Mouse (Mus musculus) CH12.LX (cell line): ENCODE measurements around the gene Slc25a19. TPM values are rescaled to one million over a fixed set of nuclear protein-coding genes. Genes with fewer than 3 reads are reported as not detected.

Source experiments
- DNase-seq: peaks from one replicate; pipeline ENCODE4 v3.0.0-alpha.2; 2013; ENCODE audit errors: extremely low read depth
- H3K27ac ChIP-seq: 2 replicates; pipeline ENCODE4 v1.5.1; 2012; ENCODE audit warnings: low read depth, mild to moderate bottlenecking, control low read depth, moderate library complexity; ENCODE audit not compliant: insufficient read depth
- H3K27me3 ChIP-seq: replicated peaks from 2 replicates; pipeline ENCODE3; 2012; ENCODE audit warnings: inconsistent platforms
- H3K36me3 ChIP-seq, 2 experiments: replicated peaks in 1 of 2; 2 replicates each; pipeline versions ENCODE3 to v1.6.1; 2012; ENCODE audit warnings: inconsistent platforms in 1 of 2, low read length in 1 of 2, mild to moderate bottlenecking in 1 of 2, mixed read lengths in 1 of 2, moderate library complexity in 1 of 2; ENCODE audit not compliant: control insufficient read depth in 1 of 2, insufficient read depth in 1 of 2
- H3K4me1 ChIP-seq, 2 experiments: 2 replicates each; pipeline ENCODE4 v1.6.1; 2012; ENCODE audit warnings: inconsistent platforms in 1 of 2, moderate library complexity in 1 of 2; ENCODE audit not compliant: insufficient read depth in 2 of 2, control insufficient read depth in 1 of 2
- H3K4me2 ChIP-seq: 2 replicates; pipeline ENCODE4 v1.6.1; 2012; ENCODE audit warnings: low read depth, mild to moderate bottlenecking, control low read depth; ENCODE audit not compliant: poor library complexity, insufficient read depth, severe bottlenecking
- H3K4me3 ChIP-seq, 3 experiments: fragments of 150-350 bp in 1 of 3; sonication (generic) in 1 of 3; replicated peaks in 1 of 3; 2 replicates each; pipeline versions ENCODE3 to v1.5.1; 2011 to 2012; ENCODE audit warnings: low read depth in 2 of 3, low read length in 2 of 3, mild to moderate bottlenecking in 2 of 3, moderate library complexity in 2 of 3, control low read depth in 1 of 3, improper control_type of control experiment in 1 of 3, inconsistent platforms in 1 of 3, mixed read lengths in 1 of 3; ENCODE audit not compliant: poor library complexity in 1 of 3
- H3K79me2 ChIP-seq: replicated peaks from 2 replicates; pipeline ENCODE4 v1.6.1; 2012; ENCODE audit warnings: mild to moderate bottlenecking, moderate library complexity; ENCODE audit not compliant: control insufficient read depth, poor library complexity, insufficient read depth, severe bottlenecking; ENCODE audit errors: extremely low read depth
- H3K9ac ChIP-seq: 2 replicates; pipeline ENCODE4 v1.6.1; 2012; ENCODE audit warnings: low read depth, mild to moderate bottlenecking, control low read depth, moderate library complexity; ENCODE audit not compliant: insufficient read depth
- H3K9me3 ChIP-seq: replicated peaks from 2 replicates; pipeline ENCODE3; 2012; ENCODE audit warnings: low read length, inconsistent platforms, mixed read lengths
- BHLHE40 ChIP-seq: IDR thresholded peaks from 2 replicates; pipeline ENCODE4 v1.6.1; 2011; ENCODE audit warnings: mild to moderate bottlenecking, low read depth, low read length, improper control_type of control experiment
- CHD1 ChIP-seq: IDR thresholded peaks from 2 replicates; pipeline ENCODE4 v1.6.1; 2012; ENCODE audit warnings: low read depth, low read length, improper control_type of control experiment, inconsistent platforms
- CHD2 ChIP-seq: IDR thresholded peaks from 2 replicates; pipeline ENCODE4 v1.6.1; 2011; ENCODE audit warnings: low read length, improper control_type of control experiment
- CTCF ChIP-seq, 2 experiments: IDR thresholded peaks in 1 of 2; conservative IDR thresholded peaks in 1 of 2; 2 replicates each; pipeline ENCODE4 v1.5.1; 2011 to 2012; ENCODE audit warnings: low read depth in 2 of 2, low read length in 2 of 2, improper control_type of control experiment in 1 of 2, inconsistent platforms in 1 of 2, mild to moderate bottlenecking in 1 of 2, moderate library complexity in 1 of 2
- E2F4 ChIP-seq: IDR thresholded peaks from 2 replicates; pipeline ENCODE4 v1.6.1; 2011; ENCODE audit warnings: low read depth, low read length, improper control_type of control experiment; ENCODE audit not compliant: insufficient replicate concordance
- ELF1 ChIP-seq: IDR thresholded peaks from 2 replicates; pipeline ENCODE4 v1.6.1; 2014; ENCODE audit warnings: low read depth, mild to moderate bottlenecking, inconsistent platforms, low read length, improper control_type of control experiment
- EP300 ChIP-seq: IDR thresholded peaks from 2 replicates; pipeline ENCODE4 v1.6.1; 2011; ENCODE audit warnings: low read length, improper control_type of control experiment
- ETS1 ChIP-seq: conservative IDR thresholded peaks from 2 replicates; pipeline ENCODE4 v1.6.1; 2012; ENCODE audit warnings: low read depth, mild to moderate bottlenecking, inconsistent platforms, low read length, improper control_type of control experiment, moderate library complexity
- GABPA ChIP-seq: IDR thresholded peaks from 2 replicates; pipeline ENCODE4 v1.6.1; 2012; ENCODE audit warnings: low read depth, low read length, improper control_type of control experiment, inconsistent platforms; ENCODE audit not compliant: insufficient replicate concordance
- HCFC1 ChIP-seq: IDR thresholded peaks from 2 replicates; pipeline ENCODE4 v1.6.1; 2012; ENCODE audit warnings: low read depth, mild to moderate bottlenecking, inconsistent platforms, low read length, improper control_type of control experiment
- IRF4 ChIP-seq: IDR thresholded peaks from 2 replicates; pipeline ENCODE4 v1.6.1; 2014; ENCODE audit warnings: low read depth, mild to moderate bottlenecking, inconsistent platforms, low read length, improper control_type of control experiment
- JUN ChIP-seq: IDR thresholded peaks from 2 replicates; pipeline ENCODE4 v1.6.1; 2011; ENCODE audit warnings: low read depth, mild to moderate bottlenecking, low read length, improper control_type of control experiment, moderate library complexity; ENCODE audit not compliant: insufficient read depth
- JUND ChIP-seq: conservative IDR thresholded peaks from 2 replicates; pipeline ENCODE4 v1.6.1; 2011; ENCODE audit warnings: low read depth, low read length, improper control_type of control experiment
- KAT2A ChIP-seq: IDR thresholded peaks from 2 replicates; pipeline ENCODE4 v1.6.1; 2012; ENCODE audit warnings: low read length, improper control_type of control experiment, inconsistent platforms; ENCODE audit not compliant: insufficient replicate concordance
- MAFK ChIP-seq: IDR thresholded peaks from 2 replicates; pipeline ENCODE4 v1.6.1; 2011; ENCODE audit warnings: low read length, improper control_type of control experiment; ENCODE audit not compliant: insufficient replicate concordance
- MAX ChIP-seq: IDR thresholded peaks from 2 replicates; pipeline ENCODE4 v1.6.1; 2011; ENCODE audit warnings: low read length, improper control_type of control experiment
- MAZ ChIP-seq: IDR thresholded peaks from 2 replicates; pipeline ENCODE4 v1.6.1; 2012; ENCODE audit warnings: low read depth, mild to moderate bottlenecking, inconsistent platforms, low read length, improper control_type of control experiment, moderate library complexity
- MEF2A ChIP-seq: IDR thresholded peaks from 2 replicates; pipeline ENCODE4 v1.6.1; 2014; ENCODE audit warnings: low read depth, mild to moderate bottlenecking, inconsistent platforms, low read length, improper control_type of control experiment, borderline replicate concordance
- MXI1 ChIP-seq: IDR thresholded peaks from 2 replicates; pipeline ENCODE4 v1.6.1; 2011; ENCODE audit warnings: mild to moderate bottlenecking, low read depth, low read length, improper control_type of control experiment
- MYC ChIP-seq: IDR thresholded peaks from 2 replicates; pipeline ENCODE4 v1.6.1; 2011; ENCODE audit warnings: low read depth, mild to moderate bottlenecking, improper control_type of control experiment, low read length
- NELFE ChIP-seq: IDR thresholded peaks from 2 replicates; pipeline ENCODE4 v1.6.1; 2011; ENCODE audit warnings: low read depth, low read length, improper control_type of control experiment
- NRF1 ChIP-seq: IDR thresholded peaks from 2 replicates; pipeline ENCODE4 v1.6.1; 2014; ENCODE audit warnings: low read depth, mild to moderate bottlenecking, inconsistent platforms, low read length, improper control_type of control experiment, moderate library complexity
- PAX5 ChIP-seq: IDR thresholded peaks from 2 replicates; pipeline ENCODE4 v1.6.1; 2012; ENCODE audit warnings: low read length, inconsistent platforms, mixed read lengths
- POLR2A ChIP-seq: IDR thresholded peaks from 2 replicates; pipeline ENCODE4 v1.6.1; 2011; ENCODE audit warnings: low read depth, mild to moderate bottlenecking, improper control_type of control experiment, low read length
- POLR2AphosphoS2 ChIP-seq: IDR thresholded peaks from 2 replicates; pipeline ENCODE4 v1.6.1; 2011; ENCODE audit warnings: low read depth, low read length, improper control_type of control experiment
- RAD21 ChIP-seq: IDR thresholded peaks from 2 replicates; pipeline ENCODE4 v1.6.1; 2011; ENCODE audit warnings: low read depth, mild to moderate bottlenecking, low read length, improper control_type of control experiment, moderate library complexity
- RCOR1 ChIP-seq: conservative IDR thresholded peaks from 2 replicates; pipeline ENCODE4 v1.6.1; 2012; ENCODE audit warnings: low read depth, mild to moderate bottlenecking, inconsistent platforms, low read length, improper control_type of control experiment
- SIN3A ChIP-seq: IDR thresholded peaks from 2 replicates; pipeline ENCODE4 v1.6.1; 2012; ENCODE audit warnings: low read length, improper control_type of control experiment, inconsistent platforms
- SMC3 ChIP-seq: IDR thresholded peaks from 2 replicates; pipeline ENCODE4 v1.6.1; 2011; ENCODE audit warnings: low read depth, low read length, improper control_type of control experiment
- TBP ChIP-seq: conservative IDR thresholded peaks from 2 replicates; pipeline ENCODE4 v1.6.1; 2011; ENCODE audit warnings: low read depth, low read length, improper control_type of control experiment
- TCF12 ChIP-seq: IDR thresholded peaks from 2 replicates; pipeline ENCODE4 v1.6.1; 2014; ENCODE audit warnings: low read depth, mild to moderate bottlenecking, inconsistent platforms, low read length, improper control_type of control experiment
- UBTF ChIP-seq: IDR thresholded peaks from 2 replicates; pipeline ENCODE4 v1.6.1; 2012; ENCODE audit warnings: low read depth, mild to moderate bottlenecking, inconsistent platforms, low read length, improper control_type of control experiment, moderate library complexity
- USF1 ChIP-seq: IDR thresholded peaks from 2 replicates; pipeline ENCODE4 v1.6.1; 2014; ENCODE audit warnings: low read depth, mild to moderate bottlenecking, inconsistent platforms, low read length, improper control_type of control experiment
- USF2 ChIP-seq: conservative IDR thresholded peaks from 2 replicates; pipeline ENCODE4 v1.6.1; 2011; ENCODE audit warnings: low read depth, low read length, improper control_type of control experiment
- ZC3H11A ChIP-seq: IDR thresholded peaks from 2 replicates; pipeline ENCODE4 v1.6.1; 2012; ENCODE audit warnings: low read depth, mild to moderate bottlenecking, inconsistent platforms, low read length, improper control_type of control experiment
- ZKSCAN1 ChIP-seq: IDR thresholded peaks from 2 replicates; pipeline ENCODE4 v1.6.1; 2012; ENCODE audit warnings: low read depth, inconsistent platforms, low read length, improper control_type of control experiment, borderline replicate concordance
- ZMIZ1 ChIP-seq: IDR thresholded peaks from 2 replicates; pipeline ENCODE4 v1.6.1; 2012; ENCODE audit warnings: low read depth, mild to moderate bottlenecking, inconsistent platforms, low read length, improper control_type of control experiment
- ZNF384 ChIP-seq: IDR thresholded peaks from 2 replicates; pipeline ENCODE4 v1.6.1; 2012; ENCODE audit warnings: low read depth, low read length, improper control_type of control experiment, inconsistent platforms
- dilution Hi-C: fragments of 300-500 bp; cut with MboI; formaldehyde crosslinking; loops from 2 replicates; pipeline ENCODE4 v1.14.3; 2020; ENCODE audit warnings: low sequenced_read_pairs; ENCODE audit not compliant: extremely low pct_unique_long_range_greater_than_20kb, extremely low pct_ligation_motif_present
- in situ Hi-C: fragments of 300-500 bp; cut with MboI; formaldehyde crosslinking; loops from 3 replicates; pipeline ENCODE4 v1.14.3; 2019; ENCODE audit warnings: low sequenced_read_pairs, low pct_ligation_motif_present, low pct_unique_long_range_greater_than_20kb, mixed read lengths
- polyA plus RNA-seq: library from polyadenylated mRNA; unstranded; fragments of >175 nt; gene quantifications from 2 replicates; pipeline ENCODE4 v1.2.1, GENCODE M21; 2012; ENCODE audit warnings: low read depth; ENCODE audit not compliant: insufficient read length
- total RNA-seq, 2 experiments: library from RNA; depleted of rRNA; stranded (reverse); fragments of 300-350 nt in 1 of 2; fragments of >200 nt in 1 of 2; gene quantifications; 2 replicates each; pipeline ENCODE4 v1.2.3; 2012 to 2014

The Slc25a19 gene
- total and polyA plus RNA-seq, 3 experiments, result 277 to 398 (median 278) TPM

DNA sequence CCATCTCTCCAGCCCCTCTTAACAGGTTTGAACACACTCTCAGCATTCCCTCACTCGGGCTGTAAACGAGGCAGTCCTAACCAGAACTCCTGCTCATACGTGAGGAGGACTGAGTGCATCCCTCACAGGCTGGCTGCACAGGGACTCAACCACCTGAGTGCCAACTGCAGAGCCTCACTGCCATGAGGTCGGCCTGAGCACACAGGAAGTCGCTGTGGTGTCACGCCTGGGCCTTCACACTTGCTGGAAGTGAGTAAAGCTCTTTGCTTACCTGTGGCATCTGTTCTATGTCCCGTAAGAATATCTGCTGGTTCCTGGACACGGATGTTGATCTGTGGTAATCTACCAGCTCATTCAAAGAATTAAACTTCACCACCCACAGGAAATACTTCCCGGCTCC is 18.3 kb upstream of the Slc25a19 start:
- H3K4me3 ChIP-seq, result peak overlapping the region in 2 of 3 experiments; percentile 16 to 17
- no peaks in the 10 kb centered on the region for H3K27me3 ChIP-seq
- H3K27ac ChIP-seq, result peak overlapping the region; percentile 87
- peaks cover 55 to 60% of the 10 kb centered on the region in 2 experiments for H3K36me3 ChIP-seq
- H3K4me2 ChIP-seq, result no peak overlapping the region
- no peak overlapping the region for H3K9ac ChIP-seq
- no peak for DNase-seq
- TF ChIP-seq CTCF (conservative IDR thresholded peaks at IDR 0.05 in 1 of 2, IDR thresholded peaks at IDR 0.05 in 1 of 2; ENCODE audit: low read depth in 2 of 2, low read length in 2 of 2), result no peak
- no peak for TF ChIP-seq UBTF
- no peak for TF ChIP-seq USF2
- TF ChIP-seq MAZ, result no peak
- TF ChIP-seq ETS1, result no peak
- TF ChIP-seq ELF1, result no peak
- TF ChIP-seq IRF4, result 0 out of 2 replicates have a peak, but pooled peaks have one; percentile 5
- no peak for TF ChIP-seq USF1
- no peak for TF ChIP-seq HCFC1
- TF ChIP-seq EP300, result no peak
- no peak for TF ChIP-seq TBP
- peak; percentile 71 for TF ChIP-seq MAX
- no peak for TF ChIP-seq KAT2A
- no peak for TF ChIP-seq MEF2A
- TF ChIP-seq SIN3A, result 0 out of 2 replicates have a peak, but pooled peaks have one; percentile 18
- no peak for TF ChIP-seq RAD21
- no peak for TF ChIP-seq NRF1
- no peak for TF ChIP-seq SMC3
- 0 out of 2 replicates have a peak, but pooled peaks have one; percentile 16 for TF ChIP-seq NELFE
- TF ChIP-seq ZMIZ1, result no peak
- no peak for TF ChIP-seq ZKSCAN1
- TF ChIP-seq JUN, result no peak
- peak; percentile 17; the same call in 1 of the 2 replicates for TF ChIP-seq TCF12
- 0 out of 2 replicates have a peak, but pooled peaks have one; percentile 44 for TF ChIP-seq MYC
- no peak for TF ChIP-seq MAFK
- no peak for TF ChIP-seq E2F4
- no peak for TF ChIP-seq PAX5
- TF ChIP-seq MXI1, result no peak
- TF ChIP-seq JUND, result no peak
- no peak for TF ChIP-seq BHLHE40
- no peak for TF ChIP-seq GABPA
- no peak for TF ChIP-seq CHD1
- TF ChIP-seq POLR2AphosphoS2, result no peak
- TF ChIP-seq RCOR1, result no peak
- TF ChIP-seq ZNF384, result no peak; the same call in 1 of the 2 replicates
- TF ChIP-seq CHD2, result no peak
- no peak for TF ChIP-seq ZC3H11A
- TF ChIP-seq POLR2A, result no peak
- dilution Hi-C loops (no loop called here), in situ Hi-C loops (loop anchor here (25.0 kb wide), 1 partner anchor 766 kb away; the partner anchor contains the start of gene Rnf157)
- peaks cover 41 to 96% of the 10 kb centered on the region in 2 experiments for H3K4me1 ChIP-seq
- no peaks in the 10 kb centered on the region for H3K9me3 ChIP-seq
- H3K79me2 ChIP-seq, result peaks cover 43% of the 10 kb centered on the region
